Mouse (Mus musculus): Measurements from ENCODE around the gene Magi3.

DNA sequence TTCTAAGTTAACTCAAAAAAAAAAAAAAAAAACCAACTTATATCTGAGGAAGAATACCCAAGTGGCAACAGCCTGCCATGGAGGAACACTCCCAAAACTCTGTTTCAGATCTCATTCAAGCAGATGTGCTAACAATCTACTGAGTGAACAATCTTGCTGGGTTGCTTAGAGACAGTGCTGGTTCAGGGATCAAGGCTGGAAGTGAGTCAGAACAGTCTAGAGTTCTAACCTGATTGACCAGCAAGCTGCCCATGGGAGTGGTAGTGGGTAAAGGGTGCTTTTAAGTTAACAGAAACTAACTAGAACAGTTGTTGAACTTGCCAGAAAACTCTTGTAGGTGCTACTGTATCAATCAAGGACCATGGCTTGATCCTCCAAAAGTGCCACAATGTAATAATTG lies 118.9 kb downstream of the Magi3 start:
- no peak for TF ChIP-seq GATA1 (IDR thresholded peaks at IDR 0.05; ENCODE audit: low read length)
- TF ChIP-seq TAL1 (IDR thresholded peaks at IDR 0.05; ENCODE audit: low read length): no peak

All from erythroblast, embryonic 14.5 days (primary cell).